Mouse (Mus musculus) forebrain, embryonic 11.5 days (tissue): ENCODE results near the gene Gls. TPM values are rescaled to one million over a fixed set of nuclear protein-coding genes. Genes with fewer than 3 reads are reported as not detected.

Experiments used
- ATAC-seq: fragments of 200-750 bp; cut with Nextera tagmentation; replicated peaks from 2 replicates; pipeline ENCODE4 v1.8.0; 2017; ENCODE audit warnings: moderate TSS enrichment; ENCODE audit not compliant: low FRiP score
- DNase-seq: peaks from one replicate; pipeline ENCODE4 v3.0.0-alpha.2; 2017; ENCODE audit warnings: low spot score
- H3K27ac ChIP-seq: fragments of 300-500 bp; sonication (generic); 2 replicates; pipeline ENCODE4 v1.5.1; 2014; ENCODE audit warnings: low read depth, low read length
- H3K27me3 ChIP-seq: fragments of 300-500 bp; sonication (generic); 2 replicates; pipeline ENCODE4 v1.6.1; 2014; ENCODE audit warnings: mild to moderate bottlenecking, low read length, mixed read lengths; ENCODE audit not compliant: control insufficient read depth, insufficient read depth
- H3K36me3 ChIP-seq: fragments of 300-500 bp; sonication (generic); 2 replicates; pipeline ENCODE4 v1.6.1; 2014; ENCODE audit warnings: mild to moderate bottlenecking, low read length, moderate library complexity, mixed read lengths; ENCODE audit not compliant: control insufficient read depth, insufficient read depth
- H3K4me1 ChIP-seq: fragments of 300-500 bp; sonication (generic); replicated peaks from 2 replicates; pipeline ENCODE4 v1.6.1; 2014; ENCODE audit warnings: low read length, mixed read lengths; ENCODE audit not compliant: control insufficient read depth, insufficient read depth
- H3K4me2 ChIP-seq: fragments of 300-500 bp; sonication (generic); 2 replicates; pipeline ENCODE4 v1.6.1; 2014; ENCODE audit warnings: low read depth, mild to moderate bottlenecking, low read length, moderate library complexity, mixed read lengths; ENCODE audit not compliant: severe bottlenecking
- H3K4me3 ChIP-seq: fragments of 300-500 bp; sonication (generic); 2 replicates; pipeline ENCODE4 v1.5.1; 2014; ENCODE audit warnings: low read depth, low read length
- H3K9ac ChIP-seq: fragments of 300-500 bp; sonication (generic); 2 replicates; pipeline ENCODE4 v1.6.1; 2014; ENCODE audit warnings: low read length
- H3K9me3 ChIP-seq: fragments of 300-500 bp; sonication (generic); 2 replicates; pipeline ENCODE4 v1.6.1; 2016; ENCODE audit warnings: low read length, mixed read lengths; ENCODE audit not compliant: control insufficient read depth
- WGBS: fragments of 180-500 bp; shearing (Covaris S2); extraction: QIAGEN DNeasy Blood & Tissue Kit; methylation state at CpG from one replicate; pipeline ENCODE4 v1.1.7; 2014; 5-methylcytosine and 5-hydroxymethylcytosine counted together
- polyA plus RNA-seq: library from polyadenylated mRNA; unstranded; fragments of >200 nt; fragmentation: Nextera tagmentation; extraction: Ambion mirVana; gene quantifications from 2 replicates; pipeline ENCODE4 v1.2.1, GENCODE M21; 2014

Gene Gls
- polyA plus RNA-seq, 1 experiment from 2014 or later, result 34.6 TPM

DNA sequence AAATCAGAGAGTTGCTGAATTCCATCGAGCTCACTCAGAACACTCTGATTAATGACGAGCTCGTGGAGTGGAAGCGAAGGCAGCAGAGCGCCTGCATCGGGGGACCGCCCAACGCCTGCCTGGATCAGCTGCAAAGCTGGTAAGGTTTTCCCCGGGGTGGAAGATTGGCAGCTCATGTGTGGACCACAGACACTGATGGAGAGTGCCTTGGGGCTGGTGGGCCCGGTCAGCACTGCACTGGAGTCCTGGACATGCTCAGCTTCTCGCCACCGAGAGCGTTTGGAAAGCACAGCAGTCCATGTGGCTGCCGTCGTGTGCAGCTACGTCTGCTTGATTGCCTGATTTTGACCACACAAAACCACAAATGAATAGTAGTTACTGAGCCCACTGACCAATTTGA, 95.7 kb downstream of the Gls start:
- Histone ChIP-seq H3K27me3 (no peaks in the 10 kb centered on the region), H3K36me3 (no peaks in the 10 kb centered on the region), H3K9ac (no peak overlapping the region), H3K4me3 (no peak overlapping the region), H3K9me3 (no peaks in the 10 kb centered on the region), H3K4me2 (no peak overlapping the region), H3K27ac (no peak overlapping the region), H3K4me1 (no peaks in the 10 kb centered on the region)
- 87% methylated on average over 16 of the region's 16 CpGs for WGBS
- DNase-seq (no peak), ATAC-seq (no peak)

DNA sequence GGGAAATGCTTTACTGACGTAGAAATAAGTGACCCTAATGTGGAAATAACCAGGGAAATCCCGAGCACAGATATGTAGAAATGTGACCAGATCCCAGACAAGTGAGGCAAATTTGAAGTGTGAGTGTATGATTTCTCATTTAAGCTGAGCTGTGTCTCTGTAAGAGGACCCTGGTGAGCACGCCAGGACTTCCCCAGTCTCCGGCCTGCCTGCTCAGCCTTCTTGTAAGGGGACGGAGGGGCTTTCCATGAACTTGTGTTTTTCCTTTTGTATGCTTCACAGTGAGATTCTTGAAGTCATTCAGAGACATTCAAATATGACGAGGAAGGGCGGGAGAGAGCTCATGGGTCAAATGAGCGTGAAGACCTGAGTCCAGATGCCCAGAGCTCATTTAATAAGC, 99.8 kb downstream of the Gls start:
- no peak overlapping the region for H3K27ac ChIP-seq
- no peak for DNase-seq
- H3K4me1 ChIP-seq, result no peaks in the 10 kb centered on the region
- no peaks in the 10 kb centered on the region for H3K36me3 ChIP-seq
- no peak overlapping the region for H3K4me2 ChIP-seq
- H3K9ac ChIP-seq, result no peak overlapping the region
- no peaks in the 10 kb centered on the region for H3K9me3 ChIP-seq
- no peaks in the 10 kb centered on the region for H3K27me3 ChIP-seq
- no peak for ATAC-seq
- H3K4me3 ChIP-seq, result no peak overlapping the region
- 76% methylated on average over 8 of the region's 8 CpGs for WGBS

DNA sequence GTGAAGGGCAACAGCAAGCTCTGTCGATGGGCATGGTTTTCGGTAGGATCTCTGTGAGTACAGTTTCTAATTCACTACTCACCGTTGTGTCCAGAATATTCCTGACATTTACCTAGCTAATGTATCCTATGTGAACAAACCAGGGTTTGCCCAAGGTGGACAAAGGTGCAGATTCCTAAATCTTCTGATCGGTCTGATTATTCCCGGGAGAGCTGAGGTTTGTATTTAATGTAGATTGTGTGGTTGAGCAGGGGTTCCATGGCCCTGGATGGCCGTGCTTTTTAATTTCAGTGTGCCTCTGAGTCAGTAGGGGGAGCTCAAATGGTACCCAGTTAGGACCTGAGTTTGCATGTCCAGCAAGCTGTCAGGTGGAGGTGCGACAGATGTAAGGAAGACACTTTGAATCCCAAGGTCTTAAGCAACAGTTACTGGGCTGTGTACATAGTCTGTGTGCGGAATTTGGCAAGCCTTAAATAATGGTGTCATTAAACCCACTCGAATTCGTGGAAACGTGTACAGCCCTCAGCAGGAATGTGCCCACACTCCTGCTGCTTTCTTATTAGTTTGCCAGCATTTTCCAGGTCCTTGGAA, 101.2 kb downstream of the Gls start:
- no peak for DNase-seq
- WGBS, result 86% methylated on average over 11 of the region's 11 CpGs

DNA sequence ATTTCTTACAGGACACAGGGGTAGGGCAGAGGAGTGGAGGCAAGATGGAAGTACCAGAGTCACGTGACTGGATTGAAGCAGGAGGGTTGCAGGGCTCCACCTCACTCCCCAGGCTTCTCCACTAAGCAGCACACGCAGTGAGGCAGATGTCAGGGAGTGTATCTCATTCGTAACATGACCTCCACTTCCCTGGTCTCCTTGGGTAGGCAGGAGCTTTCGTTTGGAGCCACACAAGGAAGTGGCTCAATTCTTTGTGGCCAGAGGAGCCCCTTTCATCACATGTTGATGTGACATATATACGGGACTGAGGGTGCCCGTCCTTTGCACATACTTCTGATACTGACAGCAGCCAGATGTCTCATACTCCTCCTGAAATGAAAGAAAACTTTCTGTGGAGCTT, 103.2 kb downstream of the Gls start:
- Histone ChIP-seq H3K9ac (no peak overlapping the region), H3K4me3 (no peak overlapping the region), H3K4me2 (no peak overlapping the region), H3K9me3 (no peaks in the 10 kb centered on the region), H3K36me3 (no peaks in the 10 kb centered on the region), H3K27ac (no peak overlapping the region), H3K27me3 (no peaks in the 10 kb centered on the region), H3K4me1 (no peaks in the 10 kb centered on the region)
- no peak for ATAC-seq
- WGBS, result 70% methylated on average over 6 of the region's 6 CpGs
- DNase-seq, result no peak

More for the DNA sequence above, 101.2 kb downstream of the Gls start:
- no peak for ATAC-seq
- Histone ChIP-seq H3K9ac (no peak overlapping the region), H3K27ac (no peak overlapping the region), H3K9me3 (no peaks in the 10 kb centered on the region), H3K4me2 (no peak overlapping the region), H3K27me3 (no peaks in the 10 kb centered on the region), H3K4me1 (no peaks in the 10 kb centered on the region), H3K36me3 (no peaks in the 10 kb centered on the region), H3K4me3 (no peak overlapping the region)

DNA sequence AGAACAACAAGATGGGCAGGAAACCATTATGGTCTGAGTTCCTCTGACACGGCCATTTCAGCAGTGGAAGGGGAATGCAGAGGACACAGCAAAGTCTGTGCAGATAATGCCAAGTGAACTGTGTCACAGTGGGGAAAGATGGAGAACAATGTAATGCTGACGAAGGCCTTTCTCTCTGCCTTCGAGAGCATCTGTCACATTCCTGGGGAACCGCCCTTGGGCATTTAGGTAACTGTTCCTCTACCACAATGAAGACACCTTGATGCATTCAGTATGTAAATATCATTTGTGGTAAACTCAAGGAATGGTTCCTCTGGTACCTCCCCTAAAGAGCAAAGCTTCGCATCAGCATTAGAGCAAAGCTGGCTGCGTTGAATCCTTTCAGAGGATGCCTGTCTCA, 105.7 kb downstream of the Gls start:
- Histone ChIP-seq H3K4me3 (no peak overlapping the region), H3K9ac (no peak overlapping the region), H3K36me3 (no peaks in the 10 kb centered on the region), H3K4me1 (no peaks in the 10 kb centered on the region), H3K4me2 (no peak overlapping the region), H3K27me3 (no peaks in the 10 kb centered on the region), H3K27ac (no peak overlapping the region), H3K9me3 (no peaks in the 10 kb centered on the region)
- DNase-seq (no peak), ATAC-seq (no peak)
- 87% methylated on average over 6 of the region's 6 CpGs for WGBS

DNA sequence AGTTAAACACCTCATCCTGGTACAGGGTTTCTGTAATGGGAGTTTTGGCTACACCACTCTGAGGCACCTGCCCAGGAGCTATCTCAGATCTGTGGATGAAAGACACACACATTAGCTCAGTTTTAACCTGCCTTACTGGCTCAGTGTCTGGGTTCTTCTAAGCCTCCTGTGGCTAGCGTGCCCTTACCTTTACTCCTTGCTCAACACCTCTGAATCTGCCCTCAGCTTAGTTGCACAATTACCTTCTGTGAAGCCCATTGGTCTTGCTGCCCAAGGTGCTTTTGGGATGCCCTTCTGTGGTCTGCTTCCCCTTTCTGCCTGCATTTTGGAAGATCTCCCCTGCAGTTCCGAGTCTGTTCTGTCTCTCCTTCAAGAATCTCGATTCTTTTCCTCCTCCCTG, 108.2 kb downstream of the Gls start:
- 74% methylated on average over 3 of the region's 3 CpGs for WGBS
- Histone ChIP-seq H3K4me2 (no peak overlapping the region), H3K9me3 (no peaks in the 10 kb centered on the region), H3K27me3 (no peaks in the 10 kb centered on the region; the same call in 1 of the 2 replicates), H3K4me1 (no peaks in the 10 kb centered on the region), H3K4me3 (no peak overlapping the region), H3K36me3 (no peaks in the 10 kb centered on the region), H3K9ac (no peak overlapping the region), H3K27ac (no peak overlapping the region)
- ATAC-seq, result no peak
- DNase-seq, result no peak

DNA sequence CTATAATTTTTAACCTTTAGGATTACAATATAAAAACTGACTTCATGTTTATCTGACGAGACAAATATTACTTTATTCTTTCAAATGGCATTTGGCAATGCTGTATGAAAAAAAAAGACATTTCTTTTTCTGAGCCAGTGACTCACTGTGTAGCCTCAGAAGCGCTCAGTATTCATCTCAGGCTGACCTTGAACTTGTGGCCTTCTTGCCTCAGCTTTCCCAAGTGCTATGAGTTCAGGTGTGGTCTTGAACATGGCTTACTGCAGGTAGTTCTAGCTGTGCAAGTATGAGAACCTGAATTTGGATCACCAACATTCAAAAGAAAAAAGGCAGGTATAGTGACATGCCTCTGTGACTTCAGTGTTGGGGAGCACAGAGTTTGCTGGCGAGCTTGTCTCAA, 112.0 kb downstream of the Gls start:
- H3K9ac ChIP-seq, result no peak overlapping the region
- no peaks in the 10 kb centered on the region; the same call in 1 of the 2 replicates for H3K27me3 ChIP-seq
- no peaks in the 10 kb centered on the region for H3K4me1 ChIP-seq
- 88% methylated on average over 3 of the region's 3 CpGs for WGBS
- no peak overlapping the region for H3K27ac ChIP-seq
- H3K4me2 ChIP-seq, result no peak overlapping the region
- ATAC-seq, result no peak
- no peaks in the 10 kb centered on the region for H3K9me3 ChIP-seq
- H3K4me3 ChIP-seq, result no peak overlapping the region
- no peak for DNase-seq
- no peaks in the 10 kb centered on the region for H3K36me3 ChIP-seq

DNA sequence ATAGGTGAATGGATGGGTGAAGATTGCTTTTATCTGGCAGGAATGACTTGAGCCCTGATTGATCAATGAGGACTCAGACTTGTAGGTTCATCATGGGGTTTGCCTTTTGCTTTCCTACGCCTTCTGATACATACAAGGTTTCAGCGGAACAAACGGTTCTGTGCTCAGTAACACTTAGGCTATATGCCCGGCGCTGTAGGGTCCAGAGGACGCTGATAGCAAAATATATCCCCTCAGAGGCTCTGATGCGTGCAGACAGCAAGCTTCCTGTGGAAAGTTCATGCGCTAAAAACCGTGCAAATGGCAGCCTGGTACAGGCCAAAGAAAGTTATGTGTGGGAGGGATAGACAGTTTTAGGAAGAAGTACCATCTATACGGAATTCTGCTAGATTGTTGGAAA, 112.8 kb downstream of the Gls start:
- no peaks in the 10 kb centered on the region for H3K36me3 ChIP-seq
- H3K9me3 ChIP-seq, result no peaks in the 10 kb centered on the region
- ATAC-seq (no peak), DNase-seq (no peak)
- H3K4me3 ChIP-seq, result peak overlapping the region; percentile 74
- no peaks in the 10 kb centered on the region for H3K4me1 ChIP-seq
- no peaks in the 10 kb centered on the region; the same call in 1 of the 2 replicates for H3K27me3 ChIP-seq
- H3K4me2 ChIP-seq, result peak overlapping the region; percentile 97
- 39% methylated on average over 10 of the region's 10 CpGs for WGBS
- no peak overlapping the region for H3K27ac ChIP-seq
- peak overlapping the region; percentile 67; the same call in 1 of the 2 replicates for H3K9ac ChIP-seq

DNA sequence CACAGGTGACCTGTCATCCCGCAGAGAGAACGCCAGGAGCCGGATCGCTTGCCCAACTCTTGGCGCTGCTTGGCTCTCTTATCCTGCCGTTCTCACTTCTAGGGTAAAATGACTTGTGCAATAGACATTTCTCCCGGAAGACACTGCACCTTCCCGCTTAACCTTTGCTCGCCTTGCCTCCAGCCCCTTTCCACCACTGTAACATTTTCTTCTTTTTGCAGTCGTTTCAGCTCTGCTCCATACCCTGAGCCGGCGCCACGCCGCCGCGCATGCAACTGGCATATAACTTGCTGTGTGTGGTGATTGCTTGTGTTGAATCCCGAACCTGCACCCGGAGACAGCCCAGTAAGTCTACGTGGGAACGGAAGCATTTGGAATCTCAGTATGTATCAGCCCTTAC, 113.3 kb downstream of the Gls start:
- Histone ChIP-seq H3K9me3 (no peaks in the 10 kb centered on the region), H3K4me3 (peak overlapping the region; percentile 74), H3K4me2 (peak overlapping the region; percentile 97), H3K27ac (no peak overlapping the region), H3K4me1 (no peaks in the 10 kb centered on the region), H3K36me3 (no peaks in the 10 kb centered on the region), H3K27me3 (no peaks in the 10 kb centered on the region; the same call in 1 of the 2 replicates), H3K9ac (peak overlapping the region; percentile 67)
- DNase-seq (no peak), ATAC-seq (no peak; the same call in none of the 2 replicates)
- WGBS, result 1% methylated on average over 20 of the region's 20 CpGs
